Mouse (Mus musculus): Measurements from ENCODE around the gene Als2. TPM values are rescaled to one million over a fixed set of nuclear protein-coding genes. Genes with fewer than 3 reads are reported as not detected.

Als2 gene
- polyA plus RNA-seq, 1 experiment from 2014 or later: 23.5 TPM

DNA sequence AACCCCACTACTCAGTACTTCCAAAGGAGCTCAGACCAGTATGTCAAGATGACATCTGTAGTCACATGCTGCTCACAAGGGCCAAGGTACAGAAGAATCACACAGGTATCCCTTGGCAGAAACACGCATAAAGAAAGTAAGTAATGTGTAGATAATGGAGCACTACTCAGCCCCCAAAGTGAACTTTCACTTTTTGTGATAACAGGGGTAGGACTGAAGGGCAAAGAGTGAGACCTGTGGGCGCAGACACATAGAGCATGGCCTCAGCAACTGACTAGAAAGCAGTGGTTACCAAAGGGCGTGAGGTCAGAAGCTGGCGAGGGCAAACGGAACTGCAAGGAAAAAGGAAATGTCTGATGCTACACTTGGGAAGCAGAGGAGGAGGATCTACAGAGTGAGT, 36.1 kb downstream of the Als2 start:
- no peak overlapping the region for H3K4me3 ChIP-seq (ENCODE audit: low read depth, low read length)
- H3K9ac ChIP-seq (ENCODE audit: low read depth, low read length): no peak overlapping the region
- no peaks in the 10 kb centered on the region for H3K9me3 ChIP-seq (replicated peaks; ENCODE audit: control insufficient read depth, low read length, poor library complexity, severe bottlenecking)
- H3K36me3 ChIP-seq (ENCODE audit: control insufficient read depth, insufficient read depth, low read length): peaks cover 16% of the 10 kb centered on the region
- 93% methylated on average over 5 of the region's 5 CpGs for WGBS
- H3K4me1 ChIP-seq (ENCODE audit: control insufficient read depth, insufficient read depth, low read length): no peaks in the 10 kb centered on the region
- no peak overlapping the region for H3K27ac ChIP-seq (ENCODE audit: low read length)
- no peak overlapping the region for H3K4me2 ChIP-seq (ENCODE audit: low read length)
- H3K27me3 ChIP-seq (ENCODE audit: control insufficient read depth, insufficient read depth, low read depth, low read length): no peaks in the 10 kb centered on the region
- no peak for ATAC-seq

DNA sequence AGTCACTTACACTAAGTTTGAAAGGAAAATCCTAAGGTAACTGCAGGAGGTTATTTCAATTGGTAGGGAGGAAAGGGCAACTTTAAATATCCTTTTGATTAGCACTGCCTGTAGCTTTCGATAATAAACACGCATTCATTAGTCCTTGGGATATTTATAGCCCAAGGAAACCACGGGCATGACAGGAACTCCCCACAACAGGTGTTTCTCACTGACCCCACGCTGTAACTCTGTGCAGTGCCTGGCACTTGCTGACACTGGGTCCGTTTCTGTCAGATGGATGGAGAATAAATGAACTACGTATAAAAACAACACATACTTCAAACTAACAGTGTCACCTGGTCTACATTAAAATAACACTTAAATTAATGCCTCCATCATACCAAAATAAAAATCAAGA, 42.1 kb downstream of the Als2 start:
- WGBS: 80% methylated on average over 6 of the region's 6 CpGs
- Histone ChIP-seq H3K27me3 (ENCODE audit: control insufficient read depth, insufficient read depth, low read depth, low read length) (no peaks in the 10 kb centered on the region), H3K4me2 (ENCODE audit: low read length) (no peak overlapping the region), H3K9me3 (replicated peaks; ENCODE audit: control insufficient read depth, low read length, poor library complexity, severe bottlenecking) (no peaks in the 10 kb centered on the region), H3K36me3 (ENCODE audit: control insufficient read depth, insufficient read depth, low read length) (peaks cover 33% of the 10 kb centered on the region), H3K4me1 (ENCODE audit: control insufficient read depth, insufficient read depth, low read length) (no peaks in the 10 kb centered on the region), H3K9ac (ENCODE audit: low read depth, low read length) (no peak overlapping the region), H3K4me3 (ENCODE audit: low read depth, low read length) (no peak overlapping the region), H3K27ac (ENCODE audit: low read length) (no peak overlapping the region)
- ATAC-seq: no peak

DNA sequence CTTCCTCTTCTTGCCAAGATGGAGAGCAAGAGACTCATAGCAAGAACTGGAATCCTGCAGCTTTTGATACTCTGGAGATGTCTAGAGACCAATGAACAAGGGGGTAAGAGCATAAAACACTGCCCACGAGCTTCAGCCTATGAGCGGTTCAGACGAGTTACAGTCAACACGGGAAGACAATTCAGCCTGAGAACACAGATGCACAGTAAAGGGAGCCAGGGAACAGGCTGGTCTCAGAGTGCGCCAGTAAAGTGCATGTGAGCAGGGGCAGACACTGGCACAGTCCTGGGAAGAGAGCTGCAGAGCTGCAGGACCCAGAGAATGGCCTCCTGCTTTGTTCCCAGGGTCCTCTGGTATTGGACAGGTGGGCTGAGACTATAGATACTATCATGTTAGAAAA, 49.2 kb downstream of the Als2 start:
- 82% methylated on average over 5 of the region's 5 CpGs for WGBS

DNA sequence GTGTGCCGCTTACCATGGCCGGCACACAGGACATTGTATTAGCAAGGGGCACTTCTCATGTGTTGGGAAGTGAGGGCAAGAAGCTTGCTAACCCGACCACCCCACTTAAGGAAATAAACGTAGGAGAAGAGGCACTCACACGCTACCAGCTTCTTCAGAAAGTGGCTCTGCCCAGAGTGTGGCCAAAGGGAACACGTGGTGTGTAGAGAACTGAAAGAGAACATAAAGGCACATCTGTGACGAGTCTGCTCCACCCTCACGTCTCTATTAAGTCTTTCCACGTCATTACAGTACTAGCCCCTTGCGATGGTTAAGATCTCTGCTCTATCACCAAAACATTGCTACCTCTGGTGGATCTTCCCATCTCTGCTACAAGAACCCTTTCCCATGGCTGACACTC, 50.7 kb downstream of the Als2 start:
- Histone ChIP-seq H3K9ac (ENCODE audit: low read depth, low read length) (no peak overlapping the region), H3K36me3 (ENCODE audit: control insufficient read depth, insufficient read depth, low read length) (peaks cover 28% of the 10 kb centered on the region)

More for the DNA sequence above, 49.2 kb downstream of the Als2 start:
- Histone ChIP-seq H3K9me3 (replicated peaks; ENCODE audit: control insufficient read depth, low read length, poor library complexity, severe bottlenecking) (no peaks in the 10 kb centered on the region), H3K36me3 (ENCODE audit: control insufficient read depth, insufficient read depth, low read length) (peaks cover 33% of the 10 kb centered on the region), H3K9ac (ENCODE audit: low read depth, low read length) (no peak overlapping the region), H3K4me2 (ENCODE audit: low read length) (no peak overlapping the region), H3K4me3 (ENCODE audit: low read depth, low read length) (no peak overlapping the region), H3K4me1 (ENCODE audit: control insufficient read depth, insufficient read depth, low read length) (no peaks in the 10 kb centered on the region), H3K27me3 (ENCODE audit: control insufficient read depth, insufficient read depth, low read depth, low read length) (no peaks in the 10 kb centered on the region), H3K27ac (ENCODE audit: low read length) (no peak overlapping the region)
- no peak for ATAC-seq

DNA sequence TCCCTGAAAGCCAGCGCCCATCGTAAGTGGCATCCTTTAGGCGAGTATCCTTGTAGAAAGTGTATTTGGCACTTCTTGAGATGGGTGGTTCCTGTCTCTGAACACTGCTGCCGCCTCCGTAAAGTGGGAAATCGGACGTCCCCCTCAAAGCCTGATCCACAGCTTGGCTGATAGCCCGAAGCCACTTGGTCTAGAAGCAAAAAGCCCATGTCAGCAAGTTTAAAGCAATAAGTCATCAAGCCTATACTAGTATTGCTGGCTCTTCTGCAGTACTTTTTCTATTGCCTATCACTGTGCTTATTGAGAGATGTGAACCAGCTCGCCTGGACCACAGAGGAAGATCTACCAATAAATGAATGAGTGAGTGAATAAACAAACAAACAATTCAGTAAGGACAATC, 51.6 kb downstream of the Als2 start:
- Histone ChIP-seq H3K9ac (ENCODE audit: low read depth, low read length) (no peak overlapping the region), H3K27ac (ENCODE audit: low read length) (no peak overlapping the region), H3K4me1 (ENCODE audit: control insufficient read depth, insufficient read depth, low read length) (no peaks in the 10 kb centered on the region), H3K27me3 (ENCODE audit: control insufficient read depth, insufficient read depth, low read depth, low read length) (no peaks in the 10 kb centered on the region), H3K36me3 (ENCODE audit: control insufficient read depth, insufficient read depth, low read length) (peaks cover 23% of the 10 kb centered on the region), H3K4me3 (ENCODE audit: low read depth, low read length) (no peak overlapping the region), H3K9me3 (replicated peaks; ENCODE audit: control insufficient read depth, low read length, poor library complexity, severe bottlenecking) (no peaks in the 10 kb centered on the region), H3K4me2 (ENCODE audit: low read length) (no peak overlapping the region)
- ATAC-seq: no peak
- 89% methylated on average over 9 of the region's 9 CpGs for WGBS

More for the DNA sequence above, 50.7 kb downstream of the Als2 start:
- Histone ChIP-seq H3K4me3 (ENCODE audit: low read depth, low read length) (no peak overlapping the region), H3K4me2 (ENCODE audit: low read length) (no peak overlapping the region), H3K27me3 (ENCODE audit: control insufficient read depth, insufficient read depth, low read depth, low read length) (no peaks in the 10 kb centered on the region), H3K9me3 (replicated peaks; ENCODE audit: control insufficient read depth, low read length, poor library complexity, severe bottlenecking) (no peaks in the 10 kb centered on the region), H3K27ac (ENCODE audit: low read length) (no peak overlapping the region), H3K4me1 (ENCODE audit: control insufficient read depth, insufficient read depth, low read length) (no peaks in the 10 kb centered on the region)
- no peak for ATAC-seq
- 84% methylated on average over 10 of the region's 10 CpGs for WGBS

DNA sequence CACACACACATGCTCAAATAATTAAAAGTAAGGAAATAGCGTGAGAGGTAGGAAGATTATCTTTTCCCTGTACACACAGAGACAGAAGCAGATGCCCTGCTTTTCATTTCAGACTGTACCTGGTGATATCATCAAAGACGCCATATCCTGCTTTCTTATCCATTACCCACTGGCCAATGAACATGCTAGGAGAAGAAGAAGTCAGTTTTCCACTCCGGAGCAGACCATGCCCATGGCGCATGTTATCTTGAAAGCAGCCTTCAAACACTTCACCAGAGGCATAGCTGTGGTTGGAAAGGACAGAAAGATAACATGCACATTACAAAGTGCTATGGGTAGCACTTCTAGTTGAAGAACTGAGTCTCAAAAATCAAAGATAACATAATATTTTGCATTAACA, 54.0 kb downstream of the Als2 start:
- Histone ChIP-seq H3K27ac (ENCODE audit: low read length) (no peak overlapping the region), H3K9me3 (replicated peaks; ENCODE audit: control insufficient read depth, low read length, poor library complexity, severe bottlenecking) (no peaks in the 10 kb centered on the region), H3K36me3 (ENCODE audit: control insufficient read depth, insufficient read depth, low read length) (peaks cover 36% of the 10 kb centered on the region), H3K4me1 (ENCODE audit: control insufficient read depth, insufficient read depth, low read length) (no peaks in the 10 kb centered on the region), H3K9ac (ENCODE audit: low read depth, low read length) (no peak overlapping the region), H3K4me2 (ENCODE audit: low read length) (no peak overlapping the region), H3K4me3 (ENCODE audit: low read depth, low read length) (no peak overlapping the region), H3K27me3 (ENCODE audit: control insufficient read depth, insufficient read depth, low read depth, low read length) (no peaks in the 10 kb centered on the region)
- no peak for ATAC-seq
- 95% methylated on average over 4 of the region's 4 CpGs for WGBS

DNA sequence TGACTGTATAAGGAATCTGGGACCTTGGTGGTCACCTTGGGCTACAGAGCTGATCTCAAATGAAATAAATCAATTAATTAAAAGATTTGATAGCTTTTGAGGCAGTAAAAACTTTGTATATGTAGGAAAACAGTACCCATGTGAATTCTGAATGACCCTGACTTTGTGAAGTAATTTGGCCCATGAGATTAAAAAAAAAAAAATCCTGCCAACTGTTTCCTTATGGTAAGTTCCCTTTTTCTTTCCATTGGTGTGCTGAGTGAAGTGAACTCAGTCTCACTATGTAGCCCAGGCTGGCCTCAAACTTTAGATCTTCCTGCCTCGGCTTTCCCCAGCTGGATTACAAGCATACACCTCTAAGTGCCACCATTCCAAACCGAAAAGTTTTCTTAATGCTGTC, 54.7 kb downstream of the Als2 start:
- no peaks in the 10 kb centered on the region for H3K4me1 ChIP-seq (ENCODE audit: control insufficient read depth, insufficient read depth, low read length)
- no peaks in the 10 kb centered on the region for H3K9me3 ChIP-seq (replicated peaks; ENCODE audit: control insufficient read depth, low read length, poor library complexity, severe bottlenecking)
- H3K4me3 ChIP-seq (ENCODE audit: low read depth, low read length): no peak overlapping the region
- no peak overlapping the region for H3K27ac ChIP-seq (ENCODE audit: low read length)
- H3K36me3 ChIP-seq (ENCODE audit: control insufficient read depth, insufficient read depth, low read length): peaks cover 43% of the 10 kb centered on the region
- WGBS: 93% methylated on average over 2 of the region's 2 CpGs
- no peak overlapping the region for H3K9ac ChIP-seq (ENCODE audit: low read depth, low read length)
- no peak overlapping the region for H3K4me2 ChIP-seq (ENCODE audit: low read length)
- no peaks in the 10 kb centered on the region for H3K27me3 ChIP-seq (ENCODE audit: control insufficient read depth, insufficient read depth, low read depth, low read length)
- no peak for ATAC-seq

DNA sequence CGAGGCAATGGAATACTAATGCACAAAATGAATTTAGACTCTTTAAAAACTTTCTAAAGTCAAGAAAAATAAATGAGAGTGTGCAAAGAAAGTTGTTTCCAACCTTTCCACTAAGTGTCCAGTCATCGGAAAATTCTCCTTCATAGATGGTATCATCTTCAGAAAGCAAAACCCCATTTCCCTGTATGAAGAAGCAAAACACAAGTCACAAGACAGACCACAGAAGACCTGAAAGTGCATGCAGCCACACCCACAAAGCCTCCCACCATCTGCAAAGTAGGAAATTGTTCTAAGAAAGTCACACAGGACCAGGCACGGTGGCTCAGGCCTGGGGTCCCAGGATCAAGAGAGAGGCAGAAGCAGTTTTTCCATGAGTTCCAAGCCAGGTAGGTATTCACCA, 57.0 kb downstream of the Als2 start:
- no peak overlapping the region for H3K4me3 ChIP-seq (ENCODE audit: low read depth, low read length)
- H3K27me3 ChIP-seq (ENCODE audit: control insufficient read depth, insufficient read depth, low read depth, low read length): no peaks in the 10 kb centered on the region
- H3K4me2 ChIP-seq (ENCODE audit: low read length): no peak overlapping the region
- no peak for ATAC-seq
- no peaks in the 10 kb centered on the region for H3K4me1 ChIP-seq (ENCODE audit: control insufficient read depth, insufficient read depth, low read length)
- H3K9ac ChIP-seq (ENCODE audit: low read depth, low read length): no peak overlapping the region
- WGBS: 94% methylated on average over 3 of the region's 3 CpGs
- H3K36me3 ChIP-seq (ENCODE audit: control insufficient read depth, insufficient read depth, low read length): peaks cover 41% of the 10 kb centered on the region
- no peak overlapping the region for H3K27ac ChIP-seq (ENCODE audit: low read length)
- H3K9me3 ChIP-seq (replicated peaks; ENCODE audit: control insufficient read depth, low read length, poor library complexity, severe bottlenecking): no peaks in the 10 kb centered on the region

DNA sequence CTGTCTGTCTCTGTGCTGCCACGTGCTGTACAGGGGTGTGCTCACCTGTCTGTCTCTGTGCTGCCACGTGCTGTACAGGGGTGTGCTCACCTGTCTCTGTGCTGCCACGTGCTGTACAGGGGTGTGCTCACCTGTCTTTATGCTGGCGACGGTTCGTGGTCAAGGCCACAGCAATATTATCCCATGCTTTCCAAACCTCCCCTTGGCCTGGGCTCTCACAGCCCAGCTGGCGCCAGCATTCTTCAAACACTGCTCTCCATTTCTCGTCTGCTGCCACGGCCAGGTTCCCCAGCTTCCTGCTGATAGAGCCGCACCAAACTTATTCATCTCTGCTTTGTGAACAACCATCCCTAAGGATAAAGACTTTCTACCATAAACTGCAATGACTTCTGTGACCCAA, 58.6 kb downstream of the Als2 start:
- ATAC-seq: no peak
- H3K27me3 ChIP-seq (ENCODE audit: control insufficient read depth, insufficient read depth, low read depth, low read length): no peaks in the 10 kb centered on the region
- WGBS: 91% methylated on average over 10 of the region's 10 CpGs
- H3K4me3 ChIP-seq (ENCODE audit: low read depth, low read length): no peak overlapping the region
- H3K4me1 ChIP-seq (ENCODE audit: control insufficient read depth, insufficient read depth, low read length): no peaks in the 10 kb centered on the region
- no peaks in the 10 kb centered on the region for H3K9me3 ChIP-seq (replicated peaks; ENCODE audit: control insufficient read depth, low read length, poor library complexity, severe bottlenecking)
- H3K36me3 ChIP-seq (ENCODE audit: control insufficient read depth, insufficient read depth, low read length): peaks cover 40% of the 10 kb centered on the region
- H3K27ac ChIP-seq (ENCODE audit: low read length): no peak overlapping the region
- H3K9ac ChIP-seq (ENCODE audit: low read depth, low read length): no peak overlapping the region
- H3K4me2 ChIP-seq (ENCODE audit: low read length): no peak overlapping the region

All from midbrain, embryonic 16.5 days (tissue).